Mouse (Mus musculus) kidney, adult 2 months (tissue): ENCODE data around the gene Fam241a.

Source experiments
- CTCF ChIP-seq: fragments of 200-500 bp; conservative IDR thresholded peaks from 2 replicates; pipeline ENCODE4 v1.5.1; 2011; ENCODE audit warnings: low read depth, mild to moderate bottlenecking, control low read depth, low read length, moderate library complexity, mixed read lengths; ENCODE audit not compliant: insufficient read depth, insufficient read length
- POLR2A ChIP-seq: fragments of 200-500 bp; IDR thresholded peaks from one replicate; pipeline ENCODE4 v1.6.1; 2011; ENCODE audit warnings: low read depth, low read length, control low read depth

DNA sequence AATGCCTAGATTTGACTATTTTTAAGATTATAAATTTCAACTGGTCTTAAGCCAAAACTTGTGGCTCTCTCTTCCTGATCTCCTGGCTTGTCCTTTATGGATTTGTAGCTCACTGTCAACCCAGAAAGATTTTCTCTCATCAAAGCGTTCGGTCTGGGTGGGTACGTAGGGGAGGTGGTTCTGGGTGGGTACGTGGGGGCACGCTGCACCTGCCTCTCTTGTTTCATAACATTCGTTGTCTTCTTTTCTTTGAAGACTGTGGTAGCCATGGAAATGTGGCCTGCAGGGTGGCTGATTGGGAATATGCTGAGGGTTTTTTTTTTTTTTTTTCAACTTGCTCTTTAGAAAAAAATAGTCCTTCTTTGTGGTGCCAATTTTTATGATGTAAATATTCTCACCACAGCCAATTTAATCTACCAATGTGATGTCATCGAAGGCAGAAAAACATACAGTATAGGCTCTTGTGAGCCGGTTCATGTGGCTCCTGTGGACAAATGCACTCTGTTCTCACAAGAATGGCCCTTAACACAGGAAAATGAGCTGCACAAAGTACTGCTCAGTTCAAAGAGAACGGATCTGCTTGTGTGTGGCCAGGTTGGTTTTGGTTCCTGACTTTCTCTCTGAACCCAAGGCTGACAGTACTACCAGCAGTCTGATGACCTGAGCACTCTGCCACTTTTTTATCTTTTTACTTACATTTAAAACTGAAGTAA, 27.9 kb downstream of the Fam241a start:
- no peak for TF ChIP-seq CTCF
- TF ChIP-seq POLR2A: no peak
